Mouse (Mus musculus) heart, postnatal 25 days (tissue): ENCODE data around the gene Kif1b. TPM values are rescaled to one million over a fixed set of nuclear protein-coding genes. Genes with fewer than 3 reads are reported as not detected.

Experiments
- DNase-seq: peaks from one replicate; pipeline ENCODE4 v3.0.0; 2022; ENCODE audit warnings: low spot score
- intact Hi-C: fragments of 180-260 bp; cut with DNase I; formaldehyde crosslinking; loops from one replicate; pipeline ENCODE4 v1.15.1; 2025
- total RNA-seq, 2 experiments: library from RNA; stranded (reverse); gene quantifications; 2 replicates each; pipeline ENCODE4 v1.2.3; 2021

The Kif1b gene
- total RNA-seq, 2 experiments from 2014 or later = 149 to 151 TPM

GRCm38 (mm10) chr4:149283018-149283417, 24.5 kb downstream of the Kif1b start:
- no peak for DNase-seq
- intact Hi-C loops = no loop called here

- DNase-seq = no peak
- intact Hi-C loops = no loop called here
These were observed 25.3 kb downstream of the Kif1b start for GRCm38 (mm10) chr4:149282025-149282738.

DNA sequence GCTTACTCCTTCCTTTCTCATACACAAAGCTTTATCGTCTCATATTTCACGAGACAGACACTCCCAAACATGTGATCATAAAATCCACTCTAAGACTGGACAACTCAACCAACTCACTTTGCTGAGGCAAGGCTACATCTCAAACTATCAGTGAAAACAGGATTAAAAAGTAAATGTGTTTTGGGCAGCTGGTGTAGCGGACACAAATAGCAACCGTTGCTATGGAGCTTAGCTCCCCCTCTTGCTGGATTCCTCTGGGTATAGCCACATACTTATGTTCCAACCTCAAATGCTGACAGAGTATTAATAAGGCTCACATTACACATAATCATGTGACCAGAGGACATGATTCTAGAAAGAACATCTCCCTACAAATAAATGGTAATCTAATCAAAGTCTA, 29.9 kb downstream of the Kif1b start:
- DNase-seq = no peak
- intact Hi-C loops = no loop called here

GRCm38 (mm10) chr4:149273128-149273527, 34.4 kb downstream of the Kif1b start:
- intact Hi-C loops = loop anchor here (5.0 kb wide), 1 partner anchor 34 kb away; the partner anchor contains the start of gene Kif1b
- no peak for DNase-seq

- no peak for DNase-seq
- intact Hi-C loops = loop anchor here (5.0 kb wide), 1 partner anchor 37 kb away; the partner anchor contains the start of gene Kif1b
These were observed 37.0 kb downstream of the Kif1b start for GRCm38 (mm10) chr4:149270541-149270940.

- DNase-seq = no peak
- intact Hi-C loops = no loop called here
These were observed 38.5 kb downstream of the Kif1b start for GRCm38 (mm10) chr4:149269026-149269425.

DNA sequence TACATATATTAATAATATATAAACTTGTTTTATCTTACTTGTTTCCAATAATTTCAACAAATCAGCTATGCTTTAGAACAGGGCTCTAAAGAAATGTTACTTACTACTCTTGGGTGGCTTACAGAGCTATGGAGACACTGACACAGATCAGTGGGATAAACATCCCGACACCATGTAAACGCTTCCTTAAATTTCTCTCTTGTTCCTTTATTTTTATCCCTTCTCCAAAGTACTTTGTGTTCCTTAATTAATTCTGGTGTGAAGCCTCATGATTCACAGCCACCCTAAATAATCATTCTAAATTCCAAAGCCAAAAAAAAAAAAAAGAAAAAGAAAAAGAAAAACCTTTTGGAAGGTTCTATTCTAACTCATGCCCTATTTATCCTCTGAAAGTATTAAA, 42.6 kb downstream of the Kif1b start:
- DNase-seq = no peak
- intact Hi-C loops = no loop called here

DNA sequence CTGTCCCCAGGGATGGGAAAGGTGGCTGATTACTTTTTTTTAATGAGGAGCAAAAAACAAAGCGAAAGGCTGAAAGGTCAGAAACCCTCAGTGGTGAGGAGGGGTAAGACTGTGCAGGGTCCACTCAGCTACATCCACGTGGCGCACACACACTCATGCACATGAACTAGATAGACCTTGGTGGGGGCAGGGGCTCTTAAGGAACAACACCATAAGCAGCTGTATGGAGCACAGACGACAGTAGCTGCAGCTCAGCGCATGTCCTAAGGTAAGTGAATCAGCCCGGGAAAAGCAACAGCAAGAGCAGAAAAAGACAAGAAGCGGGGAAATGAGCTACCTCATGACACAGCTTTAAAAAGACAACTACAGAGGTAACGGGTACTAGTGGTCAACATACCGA, 44.3 kb downstream of the Kif1b start:
- intact Hi-C loops = no loop called here
- no peak for DNase-seq

- intact Hi-C loops = no loop called here
These were observed 46.0 kb downstream of the Kif1b start for GRCm38 (mm10) chr4:149261466-149261865.

DNA sequence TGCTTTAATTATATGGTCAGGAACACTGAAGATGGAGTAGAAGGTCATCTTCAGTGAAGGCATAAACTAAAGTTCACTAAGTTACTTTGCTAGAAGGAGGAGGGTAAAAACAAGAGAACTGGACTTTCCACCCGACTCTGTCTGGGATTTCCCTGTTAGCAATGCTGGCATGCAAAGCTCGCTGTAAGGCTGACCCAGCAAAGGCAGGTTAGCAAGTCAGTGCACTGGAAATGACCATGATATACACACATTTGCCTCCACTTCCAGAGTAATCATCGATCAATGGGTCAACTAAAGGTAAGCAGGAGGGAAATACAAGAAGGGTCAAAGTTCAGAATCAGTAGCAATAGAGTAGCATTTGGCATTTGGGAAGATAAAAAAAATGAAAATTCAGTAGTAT, 46.6 kb downstream of the Kif1b start:
- intact Hi-C loops = no loop called here

More at GRCm38 (mm10) chr4:149261466-149261865, 46.0 kb downstream of the Kif1b start:
- DNase-seq = no peak

GRCm38 (mm10) chr4:149259391-149260094, 48.0 kb downstream of the Kif1b start:
- no peak for DNase-seq
- intact Hi-C loops = loop anchor here (10.0 kb wide), 1 partner anchor 45 kb away; the partner anchor contains the start of gene Kif1b

More for the DNA sequence above, 46.6 kb downstream of the Kif1b start:
- no peak for DNase-seq

DNA sequence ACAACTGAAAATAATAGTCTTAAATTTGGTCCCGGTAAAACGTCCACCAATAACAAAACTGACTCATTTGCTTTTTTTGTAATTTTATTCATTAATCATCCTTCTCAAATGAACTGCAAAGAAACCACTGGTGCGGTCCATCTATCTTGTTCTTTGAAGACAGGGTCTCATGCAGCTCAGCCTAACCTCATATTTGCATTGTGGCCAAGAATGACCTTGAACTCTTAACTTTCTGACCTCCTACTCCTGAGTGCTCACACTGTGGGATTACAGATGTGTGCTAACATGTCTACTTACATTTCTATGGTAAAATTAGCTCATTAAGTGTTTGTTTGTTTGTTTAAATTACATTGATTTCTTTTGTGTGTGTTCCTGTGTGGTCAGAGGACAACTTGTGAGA, 48.6 kb downstream of the Kif1b start:
- DNase-seq = no peak
- intact Hi-C loops = loop anchor here (10.0 kb wide), 1 partner anchor 46 kb away; the partner anchor contains the start of gene Kif1b

GRCm38 (mm10) chr4:149256511-149257300, 50.8 kb downstream of the Kif1b start:
- intact Hi-C loops = loop anchor here (10.0 kb wide), 1 partner anchor 48 kb away; the partner anchor contains the start of gene Kif1b

DNA sequence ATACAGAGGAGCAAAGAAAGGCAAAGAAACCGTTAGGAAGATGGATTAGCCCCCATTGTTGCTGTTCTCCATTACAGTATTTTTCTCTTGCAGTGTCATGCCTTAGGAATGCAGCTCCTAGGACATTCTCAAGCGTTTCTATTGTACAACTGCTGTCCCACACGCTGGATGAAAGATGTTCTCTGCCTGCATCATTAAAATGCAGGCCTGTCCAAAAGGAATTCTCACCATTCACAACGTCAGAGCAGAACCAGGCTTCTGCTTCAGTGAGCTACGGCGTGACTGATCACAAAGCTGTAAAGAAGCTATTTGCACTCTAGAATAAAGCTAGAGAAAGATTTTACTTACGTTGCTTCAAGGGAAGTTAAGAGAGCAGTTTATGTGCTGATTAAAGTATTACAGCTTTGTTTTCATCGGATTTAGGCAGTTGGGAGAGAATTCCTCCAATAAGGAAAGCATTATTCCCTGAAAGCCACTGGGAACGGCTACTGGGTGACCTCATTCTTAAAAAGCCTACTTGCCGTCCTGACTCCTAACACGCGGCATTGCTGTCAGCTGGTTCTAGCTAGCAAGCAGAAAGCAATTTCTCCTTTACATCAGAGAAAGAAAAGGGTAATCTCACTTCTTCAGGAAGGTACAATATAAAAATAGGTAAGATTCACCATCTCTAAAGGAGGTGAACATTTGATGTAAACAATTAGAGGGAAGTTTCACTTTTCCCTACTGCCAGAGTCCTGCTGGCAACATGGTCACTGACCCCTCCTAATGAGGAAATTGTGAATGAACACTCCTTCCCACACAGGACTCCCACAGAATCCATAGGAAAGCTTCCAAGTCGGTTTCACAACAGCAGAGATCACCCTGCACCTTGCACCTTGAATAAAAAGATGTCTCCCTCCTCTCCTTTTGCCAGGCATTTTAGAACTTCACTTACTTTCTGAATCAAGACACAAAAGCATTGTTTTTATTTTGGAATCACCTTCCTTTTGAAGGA, 51.9 kb downstream of the Kif1b start:
- intact Hi-C loops = loop anchor here (10.0 kb wide), 1 partner anchor 49 kb away; the partner anchor contains the start of gene Kif1b
- no peak for DNase-seq

More at GRCm38 (mm10) chr4:149256511-149257300, 50.8 kb downstream of the Kif1b start:
- no peak for DNase-seq

- intact Hi-C loops = loop anchor here (10.0 kb wide), 1 partner anchor 50 kb away; the partner anchor contains the start of gene Kif1b
These were observed 52.7 kb downstream of the Kif1b start for GRCm38 (mm10) chr4:149254827-149255226.

GRCm38 (mm10) chr4:149249311-149249710, 58.2 kb downstream of the Kif1b start:
- no peak for DNase-seq
- intact Hi-C loops = no loop called here

More at GRCm38 (mm10) chr4:149254827-149255226, 52.7 kb downstream of the Kif1b start:
- no peak for DNase-seq

DNA sequence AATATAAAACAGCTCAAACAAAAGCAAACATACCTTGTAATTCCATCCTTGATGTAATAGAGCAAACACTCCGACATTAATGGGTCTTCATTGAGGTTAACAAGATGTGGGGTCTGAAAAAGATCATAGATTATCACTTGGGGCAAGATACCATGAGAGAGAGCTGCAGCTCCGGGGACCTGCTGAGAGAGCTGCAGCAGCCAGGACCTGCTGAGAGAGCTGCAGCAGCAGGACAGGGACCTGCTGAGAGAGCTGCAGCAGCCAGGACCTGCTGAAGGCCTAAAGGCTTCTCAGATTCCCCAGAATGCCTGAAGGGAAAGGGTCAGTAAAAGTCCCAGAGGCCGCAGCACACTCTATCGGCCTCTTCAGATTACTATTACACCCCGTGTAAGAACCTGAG, 59.7 kb downstream of the Kif1b start:
- intact Hi-C loops = no loop called here
- DNase-seq = no peak

- intact Hi-C loops = no loop called here
- DNase-seq = no peak
These were observed 60.3 kb downstream of the Kif1b start for GRCm38 (mm10) chr4:149247156-149247633.
